Mouse (Mus musculus): ENCODE measurements around the gene Cldn34d. TPM values are rescaled to one million over a fixed set of nuclear protein-coding genes. Genes with fewer than 3 reads are reported as not detected.

Gene Cldn34d
- not detected in 2 replicates for total RNA-seq (2023)

GRCm38 (mm10) chrX:76602824-76603223 lies at the start of gene Cldn34d:
TSS of gene Cldn34d (minus strand) at chrX:76602924.

Other genes starting within 250 kb of the Cldn34d start
- not detected in 2 replicates for gene Cldn34b4, start 209.6 kb downstream of the Cldn34d start, total RNA-seq (2023)